Mouse (Mus musculus) kidney, postnatal 36 days (tissue): Measurements from ENCODE around the gene Epo.

Experiments used
- DNase-seq, 2 experiments: peaks; one replicate each; pipeline ENCODE4 v3.0.0; 2021 to 2022; ENCODE audit warnings: mixed read lengths in 2 of 2

The Epo gene

DNA sequence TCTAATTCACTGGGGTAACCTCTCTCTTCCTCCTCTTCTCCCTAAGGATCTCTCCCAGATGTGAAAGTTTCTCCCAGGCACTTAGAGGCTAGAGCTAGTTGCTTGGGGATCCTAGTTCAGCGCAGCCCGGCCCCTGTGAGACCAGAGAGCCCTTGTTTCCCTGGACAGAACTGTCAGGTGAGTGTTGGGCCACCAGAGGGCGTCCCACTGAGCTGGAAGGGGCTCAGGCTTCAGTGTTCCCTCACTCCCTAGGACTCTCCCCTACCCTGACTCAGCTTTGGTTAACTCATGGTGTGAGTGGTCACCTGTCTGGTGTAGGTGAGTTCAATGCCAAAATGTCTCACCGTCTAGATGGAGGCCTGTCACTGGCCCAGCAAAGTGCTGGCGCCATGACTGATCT is 14.6 kb downstream of the Epo start, which contains the start of gene Gigyf1:
Gene Gigyf1 (plus strand): TSS at position 113 of the 400 bp plus-strand sequence.
- peak in 1 of 2 experiments; percentile 69 for DNase-seq

- no peak for DNase-seq
Observed at GRCm38 (mm10) chr5:137514811-137515210, 18.2 kb downstream of the Epo start.

GRCm38 (mm10) chr5:137513951-137514721 is 18.9 kb downstream of the Epo start:
- no peak for DNase-seq

DNA sequence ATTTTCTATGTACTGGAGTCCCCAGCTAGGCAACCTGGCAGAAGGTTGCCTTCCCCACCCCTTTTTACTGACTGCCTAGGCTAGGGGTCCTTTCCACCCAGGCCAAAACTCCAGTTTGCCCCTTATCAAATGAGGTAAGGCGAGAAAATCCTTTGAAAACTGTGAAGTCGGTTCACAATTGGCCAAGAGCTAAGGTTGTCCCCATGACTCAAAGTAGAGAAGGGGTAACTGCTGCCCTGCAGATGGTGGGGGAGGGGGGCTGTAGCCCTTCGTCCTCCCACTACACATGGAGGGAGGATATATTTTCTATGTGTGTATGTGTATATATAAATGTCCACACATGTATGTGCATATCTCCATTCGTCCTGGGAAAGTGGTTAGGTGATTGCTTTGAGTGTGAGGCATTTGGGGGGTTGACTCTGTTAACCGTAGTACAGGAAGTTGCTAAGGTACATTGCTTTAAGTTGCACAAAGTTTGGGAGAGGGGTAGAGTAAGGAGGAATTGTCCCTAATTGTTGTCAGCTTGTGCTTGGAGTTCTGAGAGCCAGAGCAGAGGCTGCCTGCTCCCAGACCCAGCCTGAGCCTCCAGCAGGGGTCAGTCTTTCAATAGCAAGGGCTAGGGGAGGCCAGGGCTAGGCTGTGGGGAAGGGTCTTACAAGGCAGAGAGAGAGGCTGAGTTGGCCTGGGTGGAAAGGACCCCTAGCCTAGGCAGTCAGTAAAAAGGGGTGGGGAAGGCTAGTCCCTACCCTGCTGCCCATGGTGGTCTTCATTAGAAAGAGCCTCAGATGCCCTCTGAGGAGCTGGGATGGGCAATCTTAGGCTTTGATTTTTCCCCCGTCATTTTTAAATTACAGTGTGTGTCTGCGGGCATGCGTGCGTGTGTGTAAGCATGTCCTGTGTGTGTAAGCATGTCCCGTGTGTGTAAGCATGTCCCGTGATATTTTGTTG is 19.9 kb downstream of the Epo start:
- DNase-seq: peak in 1 of 2 experiments; percentile 75

DNA sequence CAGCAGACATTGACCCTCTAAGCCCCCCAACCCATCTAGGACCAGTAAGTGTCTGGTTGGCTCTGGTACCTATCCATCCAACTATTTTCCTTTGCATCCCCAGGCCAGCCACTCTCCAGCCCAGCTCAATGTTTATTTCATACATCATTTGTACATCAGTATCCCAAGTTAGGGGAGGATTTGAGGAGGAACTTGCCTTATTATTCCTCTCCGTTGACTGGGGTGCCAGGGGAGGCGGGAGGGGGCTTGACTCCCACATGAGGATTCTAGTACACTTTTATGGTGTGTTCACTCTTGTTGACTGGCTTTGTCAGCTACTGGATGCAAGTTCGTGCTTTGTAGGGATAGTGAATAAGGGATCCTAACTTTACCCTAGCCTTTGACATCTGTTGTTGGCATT is 21.3 kb downstream of the Epo start:
- no peak for DNase-seq

DNA sequence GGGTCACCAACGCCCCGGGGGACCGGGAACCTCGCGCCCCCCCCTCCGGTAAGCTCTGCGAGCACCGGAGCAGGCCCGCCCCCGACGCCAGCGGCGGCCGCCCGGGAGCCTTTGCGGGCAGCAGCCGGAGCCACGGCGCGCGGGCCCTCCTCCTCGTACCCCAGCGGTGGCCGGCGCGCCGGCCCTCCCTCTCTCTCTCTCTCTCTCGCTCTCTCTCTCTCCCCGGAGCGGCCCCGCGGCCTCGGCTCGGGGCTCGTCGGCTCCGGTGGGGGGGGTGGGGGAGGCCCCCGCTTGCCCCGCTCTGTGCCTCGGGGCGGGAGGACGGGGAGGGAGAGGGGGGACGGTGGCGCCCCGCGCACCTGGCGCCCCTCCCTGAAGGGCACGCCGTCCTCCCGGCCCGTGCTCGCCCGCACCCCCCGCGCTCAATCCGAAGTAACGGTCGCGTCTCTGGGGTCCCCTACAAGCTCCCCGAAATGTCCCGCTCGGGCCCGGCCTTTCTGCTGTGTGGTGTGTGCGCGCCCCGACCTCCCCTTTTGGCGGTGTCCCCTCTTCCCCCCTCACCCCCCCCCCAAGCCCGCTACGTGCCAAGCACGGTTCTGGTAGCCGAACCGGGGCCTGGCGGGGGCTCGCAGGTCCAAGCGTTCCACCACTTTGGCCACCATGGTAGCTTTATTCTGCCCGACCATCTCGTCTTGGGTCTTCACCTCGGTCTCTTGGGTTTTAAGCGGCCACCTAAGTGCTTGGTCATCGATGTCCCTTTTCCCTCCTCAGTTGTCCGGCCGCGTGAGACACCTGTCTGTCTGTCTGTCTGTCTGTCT is 22.3 kb downstream of the Epo start:
- peak in 1 of 2 experiments; percentile 42 for DNase-seq

DNA sequence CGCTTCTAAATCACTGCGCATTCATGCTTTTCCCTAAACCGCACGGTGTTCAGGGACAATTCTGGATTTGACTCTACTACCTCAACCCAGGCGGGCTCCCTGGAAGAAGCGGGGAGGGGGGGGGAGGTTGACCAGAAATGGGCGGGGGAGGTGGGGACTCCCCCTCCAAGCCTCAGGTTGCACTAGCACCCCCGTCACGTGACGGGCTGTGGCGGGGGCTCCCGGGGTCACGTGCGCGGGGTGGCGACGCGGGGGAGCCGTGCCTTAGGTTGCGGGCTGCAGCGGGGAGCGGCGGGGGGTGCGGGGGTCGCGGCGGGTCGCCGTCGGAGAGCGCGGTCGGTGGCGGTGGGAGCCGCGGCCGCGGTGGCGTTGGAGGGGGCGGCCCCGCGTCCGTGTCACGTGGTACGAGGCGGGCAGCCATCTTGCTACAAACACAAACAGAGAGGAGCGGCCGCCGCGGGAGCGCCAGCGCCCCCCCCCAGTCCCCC is 23.0 kb downstream of the Epo start:
- peak; percentile 79 to 90 for DNase-seq

GRCm38 (mm10) chr5:137504041-137504440 is 29.0 kb downstream of the Epo start:
- DNase-seq: peak in 1 of 2 experiments; percentile 57

DNA sequence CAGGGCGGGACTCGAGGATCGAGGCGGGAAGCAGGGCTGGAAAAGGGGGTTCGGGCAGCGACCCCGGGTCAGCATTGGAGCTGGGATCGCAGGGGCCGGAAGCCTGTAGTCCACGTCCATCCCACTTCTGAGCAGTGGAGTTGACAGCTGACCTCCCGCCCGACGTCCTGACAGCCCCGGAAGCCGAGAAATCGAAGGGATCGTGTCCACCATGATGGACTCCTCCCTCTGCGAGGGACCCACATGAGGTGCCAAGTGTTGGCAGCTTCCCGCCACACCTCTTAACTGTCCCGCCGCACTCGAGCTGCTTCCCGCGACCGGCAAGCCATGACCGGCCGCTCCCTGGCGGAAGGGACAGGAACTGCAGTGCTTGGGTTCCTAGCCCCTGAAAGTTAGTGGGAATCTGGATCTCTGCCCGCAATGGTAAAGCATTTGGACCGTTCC is 30.4 kb downstream of the Epo start:
- peak; percentile 89 to 92 for DNase-seq

- peak; percentile 99 to 100 for DNase-seq
Observed at GRCm38 (mm10) chr5:137501709-137502666, 31.1 kb downstream of the Epo start, which contains the start of gene Pop7. Gene Pop7, minus strand, starts transcription at chr5:137502518.

GRCm38 (mm10) chr5:137500186-137500585 is 32.9 kb downstream of the Epo start:
- no peak for DNase-seq

- DNase-seq: peak; percentile 26 to 32
Observed at GRCm38 (mm10) chr5:137493831-137494230, 39.2 kb downstream of the Epo start.

GRCm38 (mm10) chr5:137491559-137491958 is 41.5 kb downstream of the Epo start:
- DNase-seq: peak; percentile 62 to 64

- DNase-seq: peak in 1 of 2 experiments; percentile 19
Observed at GRCm38 (mm10) chr5:137487616-137488015, 45.4 kb downstream of the Epo start.

- DNase-seq: no peak
Observed at GRCm38 (mm10) chr5:137485851-137486155, 47.2 kb downstream of the Epo start.

GRCm38 (mm10) chr5:137485071-137485850 is 47.8 kb downstream of the Epo start:
- no peak for DNase-seq

- peak in 1 of 2 experiments; percentile 12 for DNase-seq
Observed at GRCm38 (mm10) chr5:137481897-137482296, 51.1 kb downstream of the Epo start.

DNA sequence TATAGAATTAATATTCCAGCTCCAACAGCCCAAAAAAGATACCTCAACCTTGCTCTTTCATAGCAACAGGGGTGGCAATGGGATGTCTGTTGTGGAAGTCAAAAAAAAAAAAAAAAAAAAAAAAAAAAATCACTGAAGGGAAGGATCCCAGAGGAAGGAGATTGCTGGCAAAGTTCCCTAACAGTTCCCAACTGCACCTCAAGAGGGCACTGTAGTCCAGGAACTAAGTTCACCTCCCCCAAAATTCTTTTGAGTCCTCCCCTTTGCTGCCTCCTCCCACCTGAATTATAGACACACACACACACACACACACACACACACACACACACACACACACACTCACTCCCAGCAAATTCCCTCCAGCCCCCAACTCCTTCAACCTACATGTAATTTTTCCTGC is 51.9 kb downstream of the Epo start:
- peak; percentile 89 for DNase-seq

- DNase-seq: no peak
Observed at GRCm38 (mm10) chr5:137476964-137477363, 56.1 kb downstream of the Epo start, which contains the start of gene Zan. Gene Zan, minus strand, starts transcription at chr5:137477064.

- DNase-seq: no peak
Observed at GRCm38 (mm10) chr5:137474351-137474750, 58.7 kb downstream of the Epo start.
